Mouse (Mus musculus): ENCODE data around the gene Slc2a9. TPM values are rescaled to one million over a fixed set of nuclear protein-coding genes. Genes with fewer than 3 reads are reported as not detected.
"Not testable (repeated sequence)": the region's sequence is repeated elsewhere in the genome, so short reads cannot be mapped to it uniquely, and the experiment has no call there.

Gene Slc2a9
- total RNA-seq, 4 experiments from 2014 or later: 1.2 to 3.2 (median 2.2) TPM

- no peak for DNase-seq (ENCODE audit: low spot score in 2 of 2)
Observed at GRCm38 (mm10) chr5:38504116-38504515, 1.2 kb upstream of the Slc2a9 start.

DNA sequence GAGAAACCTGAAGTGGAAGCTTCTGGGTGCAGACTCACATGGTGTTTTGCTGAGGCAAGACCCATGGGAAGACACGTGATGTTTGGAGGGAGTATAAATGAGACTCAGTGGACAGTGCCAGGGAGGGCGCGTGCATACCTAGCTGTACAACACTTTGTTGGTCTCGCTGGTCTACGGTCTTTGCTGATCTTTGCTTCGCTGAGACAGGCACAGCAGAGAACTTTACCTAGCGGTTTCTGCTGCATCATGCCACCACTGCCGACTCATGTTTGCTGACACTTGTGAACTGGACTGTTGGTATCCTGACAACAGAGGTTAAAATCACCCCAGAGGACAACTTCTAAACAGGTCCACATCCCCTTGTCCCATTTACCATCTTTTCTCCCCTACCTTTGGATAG lies 2.9 kb downstream of the Slc2a9 start:
- no peak for DNase-seq (ENCODE audit: low spot score in 2 of 2)

DNA sequence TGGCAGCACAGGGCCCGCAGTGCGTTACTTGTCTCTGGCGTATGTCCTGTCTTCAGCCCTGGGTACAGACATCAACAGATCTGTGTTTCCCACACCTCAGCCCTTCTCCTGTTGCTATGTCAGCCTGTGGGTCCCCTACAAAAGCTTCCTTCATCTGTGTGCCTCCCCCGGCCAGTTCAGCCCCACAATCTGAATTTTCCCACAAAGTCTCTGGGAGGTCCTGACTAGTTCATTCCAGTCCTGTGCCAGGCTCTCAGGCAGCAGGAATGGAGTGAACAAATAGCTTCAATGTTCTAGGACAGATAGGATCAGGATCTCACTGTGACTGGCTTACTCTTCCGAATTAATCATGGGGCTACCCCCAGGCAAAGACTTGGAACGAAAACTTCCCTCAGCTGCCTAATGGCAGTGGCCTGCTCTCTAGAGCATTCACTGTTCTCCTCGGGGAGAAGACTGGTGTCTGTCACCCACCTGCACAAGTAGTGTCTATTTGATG lies 3.6 kb downstream of the Slc2a9 start:
- no peak for DNase-seq (ENCODE audit: low spot score in 2 of 2)

- DNase-seq (ENCODE audit: low spot score in 2 of 2): no peak
Observed at GRCm38 (mm10) chr5:38498479-38498878, 4.5 kb downstream of the Slc2a9 start.

DNA sequence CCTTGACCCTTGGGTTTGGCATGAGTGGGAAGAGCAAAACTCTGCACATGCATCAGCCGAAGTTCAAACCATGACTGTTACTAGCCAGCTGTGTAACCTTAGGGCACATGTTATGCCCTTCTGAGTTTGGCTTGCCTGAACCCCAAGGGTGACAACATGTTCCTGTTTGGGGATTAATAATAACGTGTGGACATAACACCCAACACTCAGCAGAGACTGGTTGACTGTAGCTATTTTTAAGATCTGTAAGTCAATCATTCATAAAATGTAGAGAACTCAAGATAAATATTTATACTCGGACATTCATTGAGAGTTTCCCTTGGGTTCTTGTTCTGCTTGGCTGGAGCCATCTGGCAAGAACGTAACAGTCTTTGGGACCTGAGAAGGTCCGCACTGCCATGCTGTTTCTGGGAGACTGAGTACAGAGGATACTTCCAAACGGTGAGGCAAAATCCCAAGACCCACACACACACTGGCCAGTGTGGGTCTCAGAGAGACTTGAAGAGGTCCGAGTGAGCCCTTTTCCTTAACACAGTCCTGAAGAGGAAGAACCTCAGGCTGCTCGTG lies 6.4 kb downstream of the Slc2a9 start:
- no peak for DNase-seq (ENCODE audit: low spot score in 2 of 2)

DNA sequence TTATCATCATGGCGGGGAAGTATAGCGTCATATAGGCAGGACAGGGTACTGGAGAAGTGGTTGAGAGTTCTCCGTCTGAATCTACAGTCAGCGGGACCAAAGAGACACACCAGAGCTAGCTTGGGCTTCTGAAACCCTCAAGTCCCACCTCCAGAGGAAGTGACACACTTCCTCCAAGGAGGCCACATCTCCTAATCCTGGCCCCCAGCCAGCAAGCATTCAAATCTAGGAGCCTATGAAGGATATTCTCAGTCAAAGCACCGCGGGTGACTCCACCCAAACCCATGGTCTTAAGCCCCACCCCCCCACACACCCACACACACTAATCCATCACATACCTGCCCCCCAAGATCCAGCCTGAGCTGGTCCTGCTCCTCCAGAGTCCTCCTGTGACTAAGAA lies 9.1 kb downstream of the Slc2a9 start:
- DNase-seq (ENCODE audit: low spot score in 2 of 2): no peak

GRCm38 (mm10) chr5:38491763-38492162 lies 11.2 kb downstream of the Slc2a9 start:
- DNase-seq (ENCODE audit: low spot score in 2 of 2): no peak

DNA sequence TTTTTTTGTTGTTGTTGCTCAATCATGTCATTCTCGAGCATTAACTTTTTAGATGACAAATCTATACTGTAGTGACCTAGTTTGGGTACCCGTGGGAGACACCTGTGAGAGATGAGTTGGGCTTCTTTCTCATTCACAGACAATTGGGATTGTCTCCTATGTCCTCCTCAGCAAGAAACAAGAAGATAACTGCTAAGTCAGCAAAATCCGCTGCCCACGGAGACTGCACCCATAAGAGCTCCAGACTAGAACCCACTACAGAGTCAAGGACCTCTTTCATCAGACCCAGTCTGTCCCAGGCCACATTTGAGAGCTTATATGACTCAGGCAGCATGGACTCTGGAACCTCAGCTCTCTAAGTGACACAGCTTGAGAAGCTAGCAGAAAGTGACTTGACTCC lies 13.2 kb downstream of the Slc2a9 start:
- no peak for DNase-seq (ENCODE audit: low spot score in 2 of 2)

DNA sequence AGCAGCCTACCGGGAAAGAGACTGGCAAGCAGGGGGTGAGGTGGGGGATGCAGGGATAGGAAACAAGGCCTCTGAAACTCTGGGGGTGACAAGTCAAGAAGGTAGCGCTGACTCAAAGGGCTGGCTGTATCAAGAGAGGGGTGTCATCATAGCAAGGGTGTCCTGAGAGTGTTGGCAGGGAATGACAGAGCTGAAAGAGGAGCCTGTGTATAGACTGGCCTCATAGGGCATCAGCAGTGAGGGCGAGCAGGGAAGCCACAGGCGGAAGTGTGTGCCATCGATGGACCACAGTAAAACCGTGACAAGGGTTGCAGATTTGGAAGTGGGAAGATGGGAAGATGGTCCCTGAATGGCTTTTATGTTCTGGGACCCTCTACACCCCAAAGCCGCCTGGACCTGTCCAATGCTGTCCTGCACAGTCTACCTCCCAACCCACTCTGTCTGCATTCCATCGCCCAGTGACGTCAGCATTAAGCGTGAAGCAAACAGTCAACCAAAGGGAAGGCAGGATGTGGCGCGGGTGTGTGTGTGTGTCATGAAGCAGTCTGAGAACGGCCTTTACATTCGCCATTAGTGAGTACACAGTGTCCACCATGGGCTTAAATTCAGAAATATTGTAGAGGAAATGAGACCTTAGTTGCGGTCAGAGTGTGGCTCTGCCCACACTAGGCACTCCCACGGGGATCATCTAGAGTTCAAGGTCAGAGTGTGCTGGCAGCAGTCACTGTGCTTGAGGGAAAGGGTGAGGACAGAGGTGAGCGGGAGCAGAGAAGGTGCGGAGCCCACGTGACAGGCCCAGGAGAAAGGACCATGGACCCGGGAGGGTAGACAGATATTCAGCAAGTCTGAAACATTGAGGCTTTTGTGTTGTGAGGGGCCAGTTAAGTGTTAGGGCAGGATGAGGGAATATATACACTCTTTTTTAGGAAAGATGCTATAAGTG lies 14.0 kb downstream of the Slc2a9 start:
- DNase-seq (ENCODE audit: low spot score in 2 of 2): no peak

DNA sequence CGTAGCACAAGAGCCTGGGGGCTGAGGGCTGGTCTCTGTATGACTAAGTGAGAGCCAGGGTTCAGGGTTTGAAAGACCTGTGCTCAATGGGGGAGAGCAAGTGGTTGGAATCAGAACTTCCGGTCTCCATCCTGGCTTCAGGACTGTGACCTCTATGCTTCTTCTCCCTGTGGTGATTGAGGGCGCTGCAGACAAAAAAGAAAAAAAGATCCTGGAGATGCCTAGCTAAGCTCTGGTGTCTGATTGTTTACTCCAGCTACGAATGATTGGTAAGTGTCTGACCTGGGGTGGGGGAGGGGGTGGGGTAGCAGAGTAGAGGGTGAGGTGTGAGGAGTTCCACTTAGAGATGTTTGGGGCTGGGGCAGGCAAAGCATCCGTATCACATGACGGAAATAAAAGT lies 14.9 kb downstream of the Slc2a9 start:
- no peak for DNase-seq (ENCODE audit: low spot score in 2 of 2)

GRCm38 (mm10) chr5:38487247-38487646 lies 15.7 kb downstream of the Slc2a9 start:
- DNase-seq (ENCODE audit: low spot score in 2 of 2): no peak

- no peak for DNase-seq (ENCODE audit: low spot score in 2 of 2)
Observed at GRCm38 (mm10) chr5:38485946-38486345, 17.0 kb downstream of the Slc2a9 start.

DNA sequence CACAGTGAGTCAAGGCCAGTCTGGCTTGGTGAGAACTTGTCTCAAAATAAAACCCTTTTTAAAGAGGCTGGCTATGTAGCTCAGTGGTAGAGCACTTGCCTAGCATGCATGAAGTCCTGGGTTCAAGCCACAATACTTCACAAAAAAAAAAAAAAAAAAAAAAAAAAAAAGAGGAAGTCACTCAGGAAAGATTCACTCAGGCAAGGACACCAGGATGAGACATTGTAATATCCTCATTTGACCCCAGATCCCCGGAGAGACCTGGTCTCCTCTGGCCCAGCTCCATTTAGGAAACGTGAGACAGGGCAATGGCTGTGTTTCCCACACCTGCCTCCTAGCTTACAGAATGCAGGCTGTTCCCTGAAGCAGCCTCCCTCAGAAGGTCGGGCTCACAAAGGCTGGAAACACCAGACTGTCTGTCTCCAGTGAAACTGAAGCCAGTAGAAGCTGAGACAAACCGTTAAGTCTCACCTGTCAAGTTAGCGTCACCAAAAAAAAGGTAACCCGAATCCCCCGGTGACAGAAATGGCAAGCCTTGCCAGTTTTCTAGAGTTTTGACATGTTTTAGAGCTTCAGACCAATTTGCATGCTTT lies 19.3 kb downstream of the Slc2a9 start:
- no peak for DNase-seq (ENCODE audit: low spot score in 2 of 2)

GRCm38 (mm10) chr5:38480822-38481707 lies 21.9 kb downstream of the Slc2a9 start:
- no peak for DNase-seq (ENCODE audit: low spot score in 2 of 2)

- no peak for DNase-seq (ENCODE audit: low spot score in 2 of 2)
Observed at GRCm38 (mm10) chr5:38479908-38480725, 22.8 kb downstream of the Slc2a9 start.

GRCm38 (mm10) chr5:38479545-38479907 lies 23.4 kb downstream of the Slc2a9 start:
- DNase-seq (ENCODE audit: low spot score in 2 of 2): not testable (repeated sequence)

DNA sequence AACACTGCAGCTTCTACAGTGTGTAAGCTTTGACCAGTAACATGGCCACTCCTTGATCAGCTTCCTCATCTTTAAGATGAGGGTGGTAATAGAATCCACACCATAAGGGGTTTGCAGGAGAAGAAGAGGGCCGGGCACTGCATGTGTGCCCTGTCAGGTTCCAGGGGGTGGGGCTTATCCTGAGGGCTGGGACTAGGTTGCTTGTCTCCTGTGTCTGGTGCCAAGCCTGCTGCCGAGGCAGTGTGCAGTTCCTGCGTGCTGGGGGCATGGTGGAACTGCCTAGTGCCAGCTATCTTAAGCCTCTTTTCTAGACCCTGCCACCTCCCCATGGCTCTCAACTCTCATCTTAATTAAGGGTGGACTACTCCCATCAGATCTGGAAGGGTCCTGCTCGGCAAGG lies 23.9 kb downstream of the Slc2a9 start:
- DNase-seq (ENCODE audit: low spot score in 2 of 2): no peak

- DNase-seq (ENCODE audit: low spot score in 2 of 2): no peak
Observed at GRCm38 (mm10) chr5:38477731-38478445, 25.1 kb downstream of the Slc2a9 start.

DNA sequence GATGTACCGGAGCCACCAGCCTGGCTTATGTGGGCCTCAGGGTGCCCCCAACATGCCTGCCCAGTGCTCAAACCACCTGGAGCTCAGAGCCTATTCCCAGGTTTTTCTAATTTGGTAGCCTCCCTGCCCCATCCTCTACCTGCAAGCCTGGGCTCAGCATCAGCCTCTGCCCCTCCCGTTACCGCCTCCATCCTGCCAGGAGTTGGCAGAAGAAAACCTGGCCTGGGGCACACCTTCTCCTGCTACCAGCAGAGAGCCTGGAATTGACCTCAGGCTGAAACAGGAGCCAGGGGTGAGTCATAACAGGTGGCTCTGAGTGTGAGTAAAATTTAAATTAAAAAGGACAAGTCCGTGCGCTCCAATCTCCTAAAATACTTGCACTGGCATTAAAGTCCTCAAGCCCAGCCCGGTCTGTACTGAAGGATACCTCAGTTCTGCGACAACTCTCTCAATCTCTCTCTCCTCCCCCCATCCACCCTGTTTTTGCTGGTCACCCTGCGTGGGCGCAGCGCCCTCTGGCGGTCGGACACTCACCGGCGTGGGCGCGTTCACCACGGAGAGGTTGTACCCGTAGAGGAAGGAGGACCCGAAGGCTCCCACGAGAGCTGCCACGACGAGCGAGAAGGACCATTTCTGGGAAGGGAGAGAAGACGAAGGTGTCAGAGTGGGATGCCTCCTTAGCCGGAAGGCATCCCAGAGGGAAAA lies 25.9 kb downstream of the Slc2a9 start:
- peak in 1 of 2 experiments; percentile 47 for DNase-seq (ENCODE audit: low spot score in 2 of 2)

Measured in left cerebral cortex, adult 8-10 months (tissue).